Mouse (Mus musculus): ENCODE measurements around the gene Wwox. TPM values are rescaled to one million over a fixed set of nuclear protein-coding genes. Genes with fewer than 3 reads are reported as not detected.

Wwox gene
- total RNA-seq, 2 experiments from 2014 or later, result 10.5 to 11.3 TPM

DNA sequence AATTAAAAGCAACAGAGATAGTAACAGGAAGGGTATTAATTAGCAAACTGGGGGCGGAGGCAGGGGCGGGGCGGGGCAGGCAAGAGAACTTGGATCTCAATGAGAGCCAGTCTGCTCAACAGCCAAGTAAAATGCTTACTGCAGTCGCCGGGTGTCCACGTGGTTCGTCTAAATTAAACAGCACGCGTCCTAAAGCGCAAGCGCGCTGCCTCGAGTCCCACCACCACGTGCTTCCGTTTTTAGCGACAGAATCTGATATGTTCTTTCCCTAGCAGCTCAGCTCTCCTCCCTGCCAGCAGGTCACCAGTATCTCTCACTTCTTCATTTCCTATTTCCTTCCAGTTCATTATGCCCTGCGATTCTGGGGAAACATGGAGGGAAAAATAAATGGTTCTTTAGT is 693.7 kb downstream of the Wwox start:
- DNase-seq, result no peak

DNA sequence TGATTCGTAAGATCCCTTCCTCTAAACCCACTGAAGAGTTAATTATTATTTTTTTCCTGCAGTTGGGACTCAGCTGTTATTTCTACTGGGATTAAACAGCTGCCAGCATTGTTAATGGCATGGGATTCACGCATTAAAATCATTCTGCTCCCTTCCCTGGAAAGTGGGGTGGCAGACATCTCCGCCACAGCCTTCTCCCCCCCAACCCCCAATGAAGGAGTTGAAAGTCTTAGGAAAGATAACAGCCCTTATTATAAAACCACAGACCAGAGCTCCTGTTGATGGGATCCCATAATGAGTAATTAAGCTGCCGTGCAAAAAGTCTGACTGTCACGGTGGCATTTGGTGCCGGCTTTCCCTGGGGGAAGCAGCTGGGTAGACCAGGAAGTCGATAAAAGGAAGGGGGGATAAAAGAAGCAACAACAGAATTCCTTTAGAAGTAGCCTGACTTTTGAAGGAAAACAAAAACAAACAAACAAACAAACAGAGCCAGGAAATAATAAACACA is 694.3 kb downstream of the Wwox start:
- no peak for DNase-seq

DNA sequence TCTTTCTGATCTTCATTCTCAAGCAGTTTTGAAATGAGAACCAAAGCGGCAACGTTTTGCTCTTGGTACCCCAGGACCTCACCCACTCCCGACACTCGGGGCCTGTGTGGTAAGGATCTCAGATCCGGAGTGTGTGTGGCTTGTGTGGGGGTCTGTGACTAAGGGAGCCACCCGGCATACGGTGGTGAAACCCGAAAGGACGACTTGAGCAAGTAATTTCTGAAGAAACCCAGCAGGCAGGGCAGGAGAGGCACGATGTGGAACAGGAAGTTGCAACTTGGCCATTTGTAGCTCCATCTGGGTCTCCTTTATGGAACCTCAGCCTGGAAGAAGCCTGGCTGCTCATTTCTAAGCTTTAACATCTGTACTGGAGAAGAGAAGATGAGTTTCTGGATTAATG is 697.4 kb downstream of the Wwox start:
- DNase-seq, result no peak

DNA sequence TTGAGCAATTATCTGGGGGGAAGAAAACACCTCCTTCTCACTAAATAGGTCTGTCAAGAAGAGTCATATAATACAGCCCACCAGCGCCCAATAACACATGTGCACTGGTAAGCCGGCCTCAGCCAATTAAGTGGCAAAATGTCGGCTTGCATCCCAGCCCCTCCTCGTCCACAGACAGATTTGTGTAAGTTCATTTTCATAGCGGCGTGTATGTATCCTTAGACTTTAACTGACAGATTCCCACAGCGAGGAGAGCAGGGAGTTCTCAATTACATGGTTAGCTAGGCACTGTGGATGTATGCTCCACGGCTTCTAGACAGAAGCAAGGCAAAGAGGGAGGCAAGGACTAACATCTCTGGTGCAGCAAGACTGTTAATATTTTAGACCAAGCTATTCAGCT is 702.2 kb downstream of the Wwox start:
- no peak for DNase-seq

DNA sequence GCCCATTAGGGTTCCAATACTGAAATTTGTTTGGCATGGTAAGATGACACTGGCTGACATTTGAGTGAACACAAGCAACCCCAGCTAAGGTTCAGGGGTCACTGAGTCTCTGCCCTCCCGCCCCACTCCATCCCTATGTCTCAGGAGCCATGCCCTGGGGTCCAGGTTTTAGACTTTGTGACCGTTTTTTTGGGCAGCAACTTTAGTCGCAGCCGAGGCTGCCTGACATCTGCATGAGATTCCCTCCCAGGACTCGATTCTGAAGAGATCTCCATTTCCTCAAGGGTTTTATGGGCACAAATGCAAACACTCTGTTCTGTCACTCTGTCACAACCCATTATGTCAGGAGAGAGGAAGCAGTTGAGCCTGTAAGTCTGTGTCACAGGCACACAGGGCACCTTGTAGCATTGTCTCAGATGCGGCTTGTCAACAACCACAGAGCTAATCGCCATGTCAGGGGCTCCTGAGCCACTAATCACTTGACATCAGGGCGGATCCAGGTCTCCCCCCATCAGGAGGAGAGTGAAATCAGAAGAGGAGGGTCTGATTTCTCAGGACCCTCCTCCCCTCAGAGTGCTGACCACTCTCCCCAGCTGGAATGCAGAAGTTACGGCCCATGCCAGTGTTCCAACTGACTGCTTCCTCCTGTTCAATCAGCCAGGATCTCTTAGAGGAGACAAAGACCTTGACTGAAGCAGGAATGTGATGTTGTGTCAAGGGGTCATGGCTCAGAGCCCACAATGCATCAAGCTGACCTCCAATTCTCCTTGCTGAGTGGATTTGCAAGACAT is 704.3 kb downstream of the Wwox start:
- DNase-seq, result no peak

DNA sequence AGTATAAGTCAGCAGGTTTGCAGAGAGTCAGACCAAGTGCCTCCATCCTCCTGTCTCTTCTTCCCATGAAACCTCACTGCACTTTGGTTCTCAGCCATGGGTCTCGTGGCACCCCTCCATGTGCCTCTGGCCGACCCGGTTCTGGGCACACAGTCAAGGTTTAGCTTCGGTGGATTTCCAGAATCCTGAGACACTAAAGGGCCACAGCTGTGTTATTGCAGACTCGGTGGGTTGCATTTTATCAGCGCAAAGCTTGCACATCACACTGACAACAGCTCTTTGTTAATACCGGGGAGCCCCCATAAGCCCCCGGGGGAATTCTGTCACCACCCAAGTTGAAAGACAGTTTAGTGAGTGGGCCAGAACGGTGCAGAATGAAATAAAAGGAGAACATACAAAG is 707.6 kb downstream of the Wwox start:
- peak; percentile 30 for DNase-seq

DNA sequence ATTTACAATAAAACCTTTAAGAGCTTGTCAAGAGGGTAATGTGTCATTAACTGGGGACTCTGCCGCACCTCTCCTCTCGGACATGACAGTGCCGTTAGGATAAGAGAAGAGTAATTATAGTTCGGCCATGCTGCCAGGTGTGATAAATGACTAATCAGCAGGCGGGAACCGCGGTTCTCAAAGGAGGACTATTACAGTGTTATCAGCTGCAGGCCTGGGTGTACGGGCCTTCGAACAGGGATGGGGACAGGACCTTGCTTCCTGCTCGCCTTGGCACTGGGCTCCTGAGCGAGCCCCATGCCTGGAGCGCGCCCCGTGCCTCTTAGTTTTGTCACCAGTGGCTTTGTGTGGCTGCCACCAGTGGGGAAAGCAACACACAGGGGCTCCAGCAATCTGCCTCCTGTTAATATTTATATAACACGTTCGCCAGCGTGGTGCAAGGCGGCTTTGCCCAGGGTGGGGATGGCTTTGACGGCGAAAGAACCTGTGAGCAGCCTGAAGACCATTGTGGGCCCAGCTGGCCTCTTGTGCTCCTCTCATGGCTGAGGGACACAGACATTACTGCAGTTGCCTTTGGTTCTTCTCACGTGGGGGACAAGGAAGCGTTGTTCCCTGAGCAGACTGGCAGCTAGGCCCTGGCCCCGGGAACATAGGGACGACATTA is 711.1 kb downstream of the Wwox start:
- DNase-seq, result no peak

DNA sequence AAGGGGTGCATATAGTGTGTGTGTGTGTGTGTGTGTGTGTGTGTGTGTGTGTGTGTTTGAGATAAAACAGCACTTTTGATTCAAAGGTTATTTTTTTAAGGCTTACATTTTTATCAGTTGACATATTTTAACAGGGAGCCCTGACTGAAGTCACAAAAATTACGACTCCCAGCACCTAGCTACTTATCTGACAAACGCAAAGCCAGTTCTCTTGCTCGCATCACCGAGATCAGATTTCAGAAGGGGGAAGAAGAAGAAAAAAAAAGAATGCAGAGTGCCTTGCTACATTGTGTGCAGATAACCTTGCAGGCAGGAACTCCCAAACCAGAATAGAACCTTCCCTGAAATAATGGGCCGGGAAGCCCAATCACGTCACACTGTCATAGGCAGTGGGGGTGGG is 712.0 kb downstream of the Wwox start:
- DNase-seq, result no peak

DNA sequence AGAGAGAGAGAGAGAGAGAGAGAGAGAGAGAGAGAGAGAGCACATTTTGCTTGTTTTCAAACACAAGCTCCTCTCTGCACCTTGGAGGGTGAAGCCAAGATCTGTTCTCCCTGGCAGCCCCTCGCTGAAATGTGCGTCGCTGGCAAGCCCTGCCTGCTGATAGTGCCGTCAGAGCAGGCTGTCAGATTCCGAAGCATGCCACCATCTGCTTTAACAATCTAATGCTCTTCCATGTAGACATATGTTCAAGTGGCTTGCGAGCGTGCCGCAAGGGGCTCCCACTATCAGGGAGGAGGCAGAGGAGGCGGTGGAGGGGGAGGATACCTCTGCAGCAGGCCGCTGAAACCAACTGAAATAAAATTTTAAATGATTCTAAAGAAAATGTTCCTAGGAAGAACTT is 714.6 kb downstream of the Wwox start:
- peak; percentile 18 for DNase-seq

DNA sequence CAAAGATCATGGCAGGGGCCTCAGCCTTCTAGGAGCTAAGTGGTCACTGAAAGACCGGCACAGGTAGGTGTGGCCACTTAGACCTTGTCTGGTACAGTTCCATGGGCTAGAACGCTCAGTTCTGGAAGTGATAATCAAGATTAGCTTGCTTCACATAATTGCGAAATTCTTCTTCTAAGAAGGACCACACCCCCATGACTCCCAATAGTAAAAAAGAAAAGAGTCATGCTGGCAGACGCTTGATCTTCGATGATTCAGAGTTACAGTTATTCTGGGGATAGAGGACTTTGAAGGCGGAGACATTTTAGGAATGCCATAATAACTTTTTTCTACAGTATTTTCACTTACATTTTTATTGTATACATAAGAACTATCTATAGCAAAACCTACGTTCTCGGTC is 716.7 kb downstream of the Wwox start:
- DNase-seq, result no peak

DNA sequence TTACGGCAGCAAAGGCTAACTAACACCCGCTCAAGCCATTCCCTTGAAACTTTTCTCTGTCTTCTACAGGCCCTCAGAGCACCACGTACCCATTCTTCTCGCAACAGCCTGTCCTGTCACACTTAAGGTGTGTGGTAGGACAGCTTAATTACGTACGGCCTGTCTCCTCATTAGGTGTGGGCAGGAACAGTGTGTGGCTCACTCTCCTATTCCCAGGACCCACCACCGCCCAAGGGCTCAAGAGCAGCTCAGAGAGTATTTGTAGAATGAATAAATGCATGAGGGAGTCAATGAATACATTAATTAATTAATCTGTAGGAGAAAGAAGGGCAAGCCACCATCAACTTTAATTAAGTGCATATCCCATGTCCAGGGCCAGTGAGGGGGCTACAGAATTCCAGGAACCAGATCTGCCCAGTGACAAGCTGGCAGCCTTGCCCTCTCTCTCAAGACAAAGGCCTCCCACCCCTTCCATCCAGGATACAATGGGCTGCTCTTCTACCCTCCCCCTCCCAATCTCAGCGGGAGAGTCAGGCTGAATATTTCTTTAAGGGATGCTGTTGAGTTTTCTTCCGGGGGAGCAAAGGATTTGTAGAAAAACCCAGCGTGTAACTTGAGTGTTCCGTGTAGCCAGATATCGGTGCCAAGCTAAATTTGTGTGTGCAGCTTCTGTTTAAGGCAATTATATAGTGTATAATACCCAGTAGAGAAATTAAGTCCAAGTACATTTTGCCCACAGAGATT is 718.7 kb downstream of the Wwox start:
- DNase-seq, result no peak

DNA sequence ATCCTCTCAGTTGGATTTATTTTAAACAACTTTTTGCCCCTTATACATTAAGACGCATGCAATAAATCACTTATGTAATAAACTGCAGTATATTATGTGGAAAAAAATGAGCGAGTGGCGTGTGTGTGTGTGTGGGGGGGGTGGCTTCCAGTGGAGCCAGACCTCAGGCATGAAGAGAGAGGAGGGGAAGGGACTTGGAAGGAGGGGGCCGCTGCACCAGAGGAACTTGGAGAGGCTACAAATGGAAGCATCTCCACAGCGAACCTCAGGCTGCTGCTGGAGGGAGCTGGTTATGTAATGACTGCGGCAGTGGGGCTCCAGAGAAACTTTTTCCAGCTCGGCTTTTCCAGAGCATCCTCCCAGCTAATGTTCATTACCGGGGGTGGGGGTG is 719.3 kb downstream of the Wwox start:
- no peak for DNase-seq

DNA sequence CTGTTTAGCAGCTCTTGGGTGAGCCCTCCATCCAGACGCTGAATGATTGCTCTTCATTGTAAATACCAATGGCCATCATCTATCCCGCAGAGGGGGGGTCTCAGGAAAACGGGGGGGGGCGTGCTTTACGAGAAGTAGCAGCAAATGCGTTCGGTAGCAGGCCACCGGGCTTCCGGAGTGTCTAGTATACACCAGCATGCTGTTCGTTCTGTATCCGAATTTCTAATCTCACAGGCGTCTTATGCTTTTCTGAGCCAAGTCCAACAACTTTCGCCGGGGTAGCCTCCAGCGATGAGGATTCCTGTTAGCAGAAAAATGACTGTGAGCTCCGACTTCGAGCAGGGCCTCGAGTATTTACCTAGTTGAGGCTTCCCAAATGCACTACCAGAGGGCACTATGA is 719.8 kb downstream of the Wwox start:
- peak; percentile 24 for DNase-seq

DNA sequence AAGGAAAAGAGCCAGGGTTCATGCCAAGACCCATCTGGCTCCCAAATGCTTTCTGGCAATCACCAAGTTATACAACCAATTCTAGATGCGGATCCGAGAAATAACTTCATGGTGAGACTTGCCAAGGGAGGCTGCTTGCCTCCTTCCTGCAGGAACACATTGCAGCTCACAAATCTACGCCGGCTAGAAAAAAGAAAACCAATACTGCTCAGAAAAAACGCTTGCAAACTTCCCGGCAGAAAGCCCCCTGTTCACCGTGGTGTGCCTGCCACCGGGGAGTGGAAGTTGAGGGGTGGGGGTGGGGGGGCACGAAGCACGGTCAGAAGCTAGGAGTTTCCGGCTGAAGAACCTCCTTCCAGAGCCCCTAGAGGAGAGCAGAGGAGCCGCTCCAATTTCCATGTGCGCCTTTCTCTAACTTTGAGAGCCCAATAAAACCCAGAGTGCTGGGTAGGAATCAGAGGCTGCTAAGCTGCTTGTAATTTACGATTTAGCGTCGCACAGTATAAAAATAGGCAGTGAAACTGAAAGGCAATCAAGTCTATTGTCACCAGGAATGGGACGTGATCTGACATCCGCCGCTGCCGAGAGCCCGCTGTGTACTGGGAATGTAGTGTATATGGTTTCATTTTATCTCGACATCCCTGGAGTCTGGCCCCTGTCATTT is 720.4 kb downstream of the Wwox start:
- DNase-seq, result peak; percentile 45

DNA sequence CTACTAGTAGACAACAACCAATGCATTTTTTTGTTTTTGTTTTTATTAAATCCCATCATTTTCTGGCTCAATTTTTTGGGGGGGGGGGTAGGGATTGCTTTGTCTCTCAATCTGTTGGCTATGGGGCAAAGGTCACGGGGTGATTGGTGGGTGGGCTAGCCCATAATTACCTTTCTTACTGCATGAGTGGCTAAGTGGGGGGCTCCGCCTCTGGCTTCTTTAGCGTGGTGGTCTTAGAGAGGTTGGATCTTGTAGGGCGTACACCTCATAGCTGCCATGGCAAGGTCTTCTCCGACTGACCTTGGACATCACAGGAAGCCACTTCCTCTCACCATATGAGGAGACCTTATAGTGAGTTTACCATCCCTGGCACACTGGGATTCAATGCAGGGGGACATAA is 721.0 kb downstream of the Wwox start:
- DNase-seq, result no peak

DNA sequence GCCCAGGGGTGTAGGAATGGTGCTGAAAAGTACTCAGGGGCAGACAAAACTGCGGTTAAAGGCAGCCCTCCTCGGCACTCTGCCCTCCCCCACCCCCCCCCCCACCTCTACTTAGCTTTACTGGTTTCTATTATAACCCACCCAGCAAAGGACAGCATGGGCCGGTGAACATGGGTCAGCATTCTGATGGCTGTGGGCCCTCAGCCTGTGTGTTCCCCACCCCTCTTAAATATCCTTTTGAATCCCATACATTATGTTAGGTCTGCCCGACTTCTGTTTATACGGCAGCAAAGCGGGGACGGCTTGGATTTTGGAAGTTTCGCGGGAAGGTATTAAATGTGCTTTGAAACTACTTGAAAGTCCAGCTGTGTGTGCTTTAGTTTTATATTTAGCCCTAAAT is 722.1 kb downstream of the Wwox start:
- no peak for DNase-seq

DNA sequence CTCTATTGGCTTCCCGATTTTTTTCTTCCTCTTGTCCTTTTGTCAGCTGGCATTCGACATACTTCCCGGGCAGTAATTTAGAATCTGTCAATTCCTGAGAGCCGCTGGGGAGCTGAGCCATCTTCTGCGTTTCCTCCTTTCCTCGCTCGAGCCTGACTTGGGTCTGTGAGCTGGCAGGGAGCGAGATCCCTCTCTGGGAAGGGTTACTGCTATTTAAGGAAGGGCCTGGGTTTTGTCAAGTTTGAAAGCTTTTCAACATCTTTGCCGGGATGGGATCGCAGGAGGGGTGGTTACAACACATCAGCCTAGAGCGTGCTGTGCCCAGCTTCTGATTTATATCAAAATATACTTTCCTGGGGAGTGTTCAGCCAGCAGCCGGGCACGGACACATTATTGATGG is 725.4 kb downstream of the Wwox start:
- peak; percentile 24 for DNase-seq

DNA sequence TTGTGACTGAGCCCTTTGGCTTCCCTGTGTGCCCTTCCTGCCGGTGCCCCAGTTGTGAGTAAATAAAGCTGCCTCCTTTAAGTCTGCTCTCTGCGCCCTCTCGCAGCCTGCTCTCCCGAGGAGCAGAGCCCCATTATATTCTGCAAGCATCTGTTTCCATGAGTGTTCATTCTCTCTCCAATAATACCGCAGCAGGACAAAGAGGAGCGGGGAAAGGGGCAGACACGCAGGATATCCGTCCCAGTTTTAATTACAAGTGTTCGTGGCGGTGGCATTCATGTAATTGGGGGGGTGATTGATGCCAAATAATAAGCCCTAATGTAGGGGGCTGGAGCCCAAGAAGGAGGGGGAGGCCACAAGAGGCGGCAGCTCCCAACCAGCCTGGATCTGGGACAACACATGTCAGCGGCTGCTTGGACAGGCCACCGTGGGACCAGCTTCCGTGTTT is 734.2 kb downstream of the Wwox start:
- no peak for DNase-seq

DNA sequence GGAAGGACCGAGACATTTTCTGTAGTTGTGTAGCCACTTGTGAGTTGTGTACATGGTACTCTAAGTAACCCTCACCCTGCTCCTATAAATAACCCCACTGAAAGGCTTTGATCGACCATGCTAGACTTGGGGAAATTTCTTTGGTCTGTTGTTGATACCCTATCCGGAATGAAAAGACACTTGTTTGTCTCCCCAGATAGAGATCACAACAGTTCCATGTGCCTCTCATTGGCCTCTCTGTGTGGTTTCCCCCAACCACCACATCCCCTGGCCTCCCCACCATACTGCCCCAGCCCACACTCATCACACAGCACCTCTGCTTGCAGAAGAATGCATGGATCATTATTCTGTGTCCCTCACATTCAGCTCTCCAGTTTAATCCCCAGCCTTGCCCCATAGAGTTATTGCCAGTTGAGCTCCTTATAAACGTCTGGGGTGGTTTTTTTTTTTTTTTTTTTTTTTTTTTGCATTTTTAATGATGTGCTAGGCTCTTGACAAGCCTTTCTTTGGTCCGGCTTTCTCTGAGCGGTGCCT is 746.0 kb downstream of the Wwox start:
- DNase-seq, result no peak

DNA sequence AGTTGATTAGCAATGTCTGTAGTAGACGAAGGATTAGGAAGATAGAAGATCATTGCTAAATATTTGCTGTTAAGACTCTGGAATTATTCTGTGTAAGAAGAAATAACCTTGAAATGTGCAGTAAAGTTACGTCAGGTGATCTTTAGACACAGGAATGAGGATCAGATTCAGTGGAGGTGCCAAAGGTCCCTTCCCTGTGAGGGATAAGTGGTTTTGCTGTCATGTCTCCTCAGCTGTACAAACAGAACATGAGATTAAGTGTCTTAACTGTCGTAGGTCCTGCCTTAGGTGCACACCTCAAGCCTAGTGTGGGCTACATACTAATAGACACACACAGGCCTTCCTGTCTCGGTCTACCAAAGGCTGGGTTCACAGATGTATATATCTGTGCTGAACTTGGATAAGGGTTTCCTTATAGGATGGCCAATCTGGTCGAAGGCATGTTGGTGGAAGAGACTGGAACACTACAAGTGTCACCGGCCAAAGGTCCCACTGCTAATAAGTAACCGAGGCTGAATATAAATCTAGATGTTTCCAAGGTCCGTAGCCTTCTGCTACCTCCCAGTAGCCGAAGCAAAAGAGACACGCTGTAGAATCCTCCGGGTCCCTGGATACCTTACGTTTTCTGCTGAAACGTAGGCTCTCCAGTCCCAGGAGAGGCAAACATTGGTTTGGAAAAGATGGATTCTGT is 746.8 kb downstream of the Wwox start:
- DNase-seq, result no peak

DNA sequence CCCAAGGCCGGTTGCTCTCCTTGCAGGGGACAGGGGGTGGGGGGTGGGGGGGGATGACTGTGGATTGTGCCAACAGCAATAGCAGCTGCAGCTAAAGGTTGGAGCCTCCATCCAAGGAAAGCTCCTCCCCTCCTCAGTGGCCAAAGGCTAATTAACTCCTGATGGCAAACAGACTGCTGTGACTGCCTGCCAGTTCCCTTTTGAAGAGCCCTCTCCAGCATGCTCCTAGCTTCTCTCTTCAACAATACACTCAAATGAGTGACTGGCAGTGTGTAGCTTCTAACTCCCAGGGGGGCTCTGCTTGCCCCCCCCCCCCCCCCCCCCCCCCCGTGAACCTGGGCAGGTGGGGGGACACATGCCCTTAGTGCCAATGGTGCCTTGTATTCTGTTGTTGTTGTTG is 747.4 kb downstream of the Wwox start:
- DNase-seq, result no peak

DNA sequence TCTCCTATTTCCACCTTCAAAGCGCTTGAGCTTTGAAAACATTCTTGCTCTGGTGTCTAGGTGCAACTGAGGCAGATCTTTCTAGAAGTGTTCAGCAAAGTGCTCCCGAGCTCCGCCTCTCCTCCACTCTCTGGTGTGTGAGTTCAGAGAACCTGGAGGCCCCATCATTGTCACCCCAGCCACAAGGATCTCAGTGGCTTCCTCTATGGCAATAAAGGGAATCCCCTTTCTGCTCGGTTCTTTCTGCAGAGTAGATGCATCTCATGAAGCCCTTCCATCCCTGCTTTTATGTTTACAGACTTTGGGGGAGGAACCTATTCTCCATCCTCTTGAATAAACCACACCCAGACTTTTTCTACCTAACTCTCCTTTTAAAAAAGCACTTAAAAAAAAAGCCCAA is 749.0 kb downstream of the Wwox start:
- no peak for DNase-seq
